Mouse (Mus musculus): Measurements from ENCODE around the gene Tgoln1. TPM values are rescaled to one million over a fixed set of nuclear protein-coding genes. Genes with fewer than 3 reads are reported as not detected.

Tgoln1 gene
- polyA plus RNA-seq, 1 experiment from 2014 or later, result 24.6 TPM

- Histone ChIP-seq H3K36me3 (peaks cover 64% of the 10 kb centered on the region), H3K27ac (no peak overlapping the region), H3K9ac (no peak overlapping the region), H3K4me3 (no peak overlapping the region), H3K9me3 (no peaks in the 10 kb centered on the region), H3K4me2 (replicated peaks) (no peak overlapping the region), H3K4me1 (no peaks in the 10 kb centered on the region), H3K27me3 (no peaks in the 10 kb centered on the region)
- 81% methylated on average over 4 of the region's 4 CpGs for WGBS
- ATAC-seq (ENCODE audit: insufficient number of reproducible peaks, insufficient read depth, low FRiP score, low TSS enrichment), result no peak
These were observed 9.7 kb downstream of the Tgoln1 start for GRCm38 (mm10) chr6:72607060-72607459.

- 0 out of 2 replicates have a peak, but pooled peaks cover 1% of the 10 kb centered on the region for H3K4me1 ChIP-seq
- no peak overlapping the region for H3K4me3 ChIP-seq
- H3K9ac ChIP-seq, result no peak overlapping the region
- no peak for ATAC-seq (ENCODE audit: insufficient number of reproducible peaks, insufficient read depth, low FRiP score, low TSS enrichment)
- no peak overlapping the region for H3K27ac ChIP-seq
- H3K36me3 ChIP-seq, result peaks cover 40% of the 10 kb centered on the region
- no peak overlapping the region for H3K4me2 ChIP-seq (replicated peaks)
- H3K27me3 ChIP-seq, result no peaks in the 10 kb centered on the region
- WGBS, result 93% methylated on average over 2 of the region's 2 CpGs
- H3K9me3 ChIP-seq, result no peaks in the 10 kb centered on the region
These were observed 12.7 kb downstream of the Tgoln1 start for GRCm38 (mm10) chr6:72604066-72604465.

- Histone ChIP-seq H3K27ac (no peak overlapping the region), H3K4me3 (no peak overlapping the region), H3K4me2 (replicated peaks) (no peak overlapping the region), H3K9me3 (no peaks in the 10 kb centered on the region), H3K36me3 (peaks cover 29% of the 10 kb centered on the region), H3K4me1 (peaks cover 17% of the 10 kb centered on the region), H3K9ac (no peak overlapping the region), H3K27me3 (no peaks in the 10 kb centered on the region)
- WGBS, result 64% methylated on average over 1 of the region's 1 CpGs
- no peak for ATAC-seq (ENCODE audit: insufficient number of reproducible peaks, insufficient read depth, low FRiP score, low TSS enrichment)
These were observed 15.1 kb downstream of the Tgoln1 start for GRCm38 (mm10) chr6:72601732-72602131.

GRCm38 (mm10) chr6:72600771-72601170, 16.0 kb downstream of the Tgoln1 start:
- WGBS, result 83% methylated on average over 12 of the region's 12 CpGs
- Histone ChIP-seq H3K9me3 (no peaks in the 10 kb centered on the region), H3K9ac (no peak overlapping the region), H3K27me3 (no peaks in the 10 kb centered on the region), H3K4me2 (replicated peaks) (no peak overlapping the region), H3K27ac (no peak overlapping the region), H3K4me1 (peaks cover 17% of the 10 kb centered on the region), H3K4me3 (no peak overlapping the region), H3K36me3 (peaks cover 20% of the 10 kb centered on the region)
- ATAC-seq (ENCODE audit: insufficient number of reproducible peaks, insufficient read depth, low FRiP score, low TSS enrichment), result no peak

GRCm38 (mm10) chr6:72600216-72600615, 16.6 kb downstream of the Tgoln1 start:
- Histone ChIP-seq H3K36me3 (0 out of 2 replicates have a peak, but pooled peaks cover 16% of the 10 kb centered on the region), H3K9me3 (no peaks in the 10 kb centered on the region), H3K4me2 (replicated peaks) (no peak overlapping the region), H3K4me1 (peaks cover 17% of the 10 kb centered on the region), H3K9ac (no peak overlapping the region), H3K27ac (no peak overlapping the region), H3K27me3 (no peaks in the 10 kb centered on the region), H3K4me3 (no peak overlapping the region)
- ATAC-seq (ENCODE audit: insufficient number of reproducible peaks, insufficient read depth, low FRiP score, low TSS enrichment), result no peak
- 77% methylated on average over 6 of the region's 6 CpGs for WGBS

GRCm38 (mm10) chr6:72598791-72599557, 17.8 kb downstream of the Tgoln1 start:
- Histone ChIP-seq H3K27ac (peak overlapping the region; percentile 51; the same call in 1 of the 2 replicates), H3K9ac (peak overlapping the region; percentile 67), H3K9me3 (no peaks in the 10 kb centered on the region), H3K4me2 (replicated peaks) (peak overlapping the region; percentile 64), H3K36me3 (0 out of 2 replicates have a peak, but pooled peaks cover 4% of the 10 kb centered on the region), H3K4me3 (peak overlapping the region; percentile 57), H3K4me1 (peaks cover 17% of the 10 kb centered on the region), H3K27me3 (no peaks in the 10 kb centered on the region)
- WGBS, result 45% methylated on average over 12 of the region's 12 CpGs
- 0 out of 2 replicates have a peak, but pooled peaks have one; percentile 8 for ATAC-seq (ENCODE audit: insufficient number of reproducible peaks, insufficient read depth, low FRiP score, low TSS enrichment)

- peaks cover 17% of the 10 kb centered on the region for H3K4me1 ChIP-seq
- H3K4me2 ChIP-seq (replicated peaks), result peak within 1 kb of the TSS; percentile 64
- WGBS, result 1% methylated on average over 38 of the region's 38 CpGs
- peak within 1 kb of the TSS; percentile 57 for H3K4me3 ChIP-seq
- H3K9ac ChIP-seq, result peak within 1 kb of the TSS; percentile 67
- no peaks in the 10 kb centered on the region for H3K27me3 ChIP-seq
- no peaks in the 10 kb centered on the region for H3K9me3 ChIP-seq
- H3K27ac ChIP-seq, result peak within 1 kb of the TSS; percentile 51; the same call in 1 of the 2 replicates
- ATAC-seq (ENCODE audit: insufficient number of reproducible peaks, insufficient read depth, low FRiP score, low TSS enrichment), result peak; percentile 91
- H3K36me3 ChIP-seq, result no peaks in the 10 kb centered on the region
These were observed 18.6 kb downstream of the Tgoln1 start, which contains the start of the genes Elmod3 and Retsat for GRCm38 (mm10) chr6:72597956-72598753. Gene Elmod3, minus strand, starts transcription at chr6:72598413. Gene Retsat, plus strand, starts transcription at chr6:72598475.

- Histone ChIP-seq H3K9me3 (no peaks in the 10 kb centered on the region), H3K4me2 (replicated peaks) (peak overlapping the region; percentile 64), H3K9ac (peak overlapping the region; percentile 67), H3K4me3 (peak overlapping the region; percentile 57), H3K27me3 (no peaks in the 10 kb centered on the region), H3K4me1 (peaks cover 17% of the 10 kb centered on the region), H3K36me3 (no peaks in the 10 kb centered on the region), H3K27ac (no peak overlapping the region)
- no peak for ATAC-seq (ENCODE audit: insufficient number of reproducible peaks, insufficient read depth, low FRiP score, low TSS enrichment)
- WGBS, result 49% methylated on average over 13 of the region's 13 CpGs
These were observed 19.5 kb downstream of the Tgoln1 start for GRCm38 (mm10) chr6:72597083-72597874.

GRCm38 (mm10) chr6:72593914-72594313, 22.9 kb downstream of the Tgoln1 start:
- peaks cover 14% of the 10 kb centered on the region for H3K4me1 ChIP-seq
- no peaks in the 10 kb centered on the region for H3K36me3 ChIP-seq
- no peak overlapping the region for H3K4me2 ChIP-seq (replicated peaks)
- no peaks in the 10 kb centered on the region for H3K9me3 ChIP-seq
- H3K27ac ChIP-seq, result no peak overlapping the region
- 71% methylated on average over 5 of the region's 5 CpGs for WGBS
- no peaks in the 10 kb centered on the region for H3K27me3 ChIP-seq
- no peak for ATAC-seq (ENCODE audit: insufficient number of reproducible peaks, insufficient read depth, low FRiP score, low TSS enrichment)
- H3K9ac ChIP-seq, result no peak overlapping the region
- H3K4me3 ChIP-seq, result no peak overlapping the region

- Histone ChIP-seq H3K9me3 (no peaks in the 10 kb centered on the region), H3K27ac (no peak overlapping the region; the same call in 1 of the 2 replicates), H3K4me3 (no peak overlapping the region), H3K4me2 (replicated peaks) (no peak overlapping the region), H3K27me3 (no peaks in the 10 kb centered on the region), H3K36me3 (no peaks in the 10 kb centered on the region), H3K9ac (no peak overlapping the region), H3K4me1 (peaks cover 11% of the 10 kb centered on the region)
- WGBS, result 81% methylated on average over 6 of the region's 6 CpGs
- no peak for ATAC-seq (ENCODE audit: insufficient number of reproducible peaks, insufficient read depth, low FRiP score, low TSS enrichment)
These were observed 23.6 kb downstream of the Tgoln1 start for GRCm38 (mm10) chr6:72593011-72593803.
